Mouse (Mus musculus) testis, adult 2 months (tissue): ENCODE results near the gene Tns3.

ENCODE experiments used
- CTCF ChIP-seq: fragments of 200-500 bp; IDR thresholded peaks from 2 replicates; pipeline ENCODE4 v1.5.1; 2012; ENCODE audit warnings: low read depth, mild to moderate bottlenecking, inconsistent platforms, low read length, moderate library complexity; ENCODE audit not compliant: control insufficient read depth, insufficient read depth, insufficient replicate concordance
- POLR2A ChIP-seq: fragments of 200-500 bp; IDR thresholded peaks from 2 replicates; pipeline ENCODE4 v1.6.1; 2012; ENCODE audit warnings: low read depth, mild to moderate bottlenecking, inconsistent platforms, low read length, moderate library complexity; ENCODE audit not compliant: control insufficient read depth

GRCm38 (mm10) chr11:8471535-8471934 lies 192.8 kb downstream of the Tns3 start:
- TF ChIP-seq CTCF (no peak), POLR2A (no peak)
